Mouse (Mus musculus) fat pad, adult 2 months (tissue): Measurements from ENCODE around the gene Zfp719.

Experiments
- DNase-seq: peaks from one replicate; pipeline ENCODE4 v3.0.0-alpha.2; 2011; ENCODE audit warnings: low read depth, low spot score; ENCODE audit errors: extremely low read depth

Zfp719 gene

GRCm38 (mm10) chr7:43606896-43607742, 27.7 kb downstream of the Zfp719 start, which contains the start of gene Zfp819:
Zfp819 (plus strand) TSS chr7:43607169.
- no peak for DNase-seq

- DNase-seq = no peak
Measured at GRCm38 (mm10) chr7:43607743-43608287, 28.4 kb downstream of the Zfp719 start.

GRCm38 (mm10) chr7:43608316-43608824, 29.0 kb downstream of the Zfp719 start:
- DNase-seq = no peak

- no peak for DNase-seq
Measured at GRCm38 (mm10) chr7:43613816-43614551, 34.6 kb downstream of the Zfp719 start.

- no peak for DNase-seq
Measured at GRCm38 (mm10) chr7:43622927-43623326, 43.5 kb downstream of the Zfp719 start.

GRCm38 (mm10) chr7:43623819-43624218, 44.4 kb downstream of the Zfp719 start:
- DNase-seq = no peak

- no peak for DNase-seq
Measured at GRCm38 (mm10) chr7:43625065-43625464, 45.7 kb downstream of the Zfp719 start.

- no peak for DNase-seq
Measured at GRCm38 (mm10) chr7:43625794-43626422, 46.5 kb downstream of the Zfp719 start.

- no peak for DNase-seq
Measured at GRCm38 (mm10) chr7:43633940-43634339, 54.5 kb downstream of the Zfp719 start.

- no peak for DNase-seq
Measured at GRCm38 (mm10) chr7:43634500-43634899, 55.1 kb downstream of the Zfp719 start, which contains the start of gene Ceacam18. Ceacam18 (plus strand) TSS chr7:43634707.

- no peak for DNase-seq
Measured at GRCm38 (mm10) chr7:43636194-43636593, 56.8 kb downstream of the Zfp719 start.

- DNase-seq = no peak
Measured at GRCm38 (mm10) chr7:43637118-43637517, 57.7 kb downstream of the Zfp719 start.

GRCm38 (mm10) chr7:43642587-43642986, 63.2 kb downstream of the Zfp719 start:
- DNase-seq = no peak
